Mouse (Mus musculus): ENCODE data around the gene Bax. TPM values are rescaled to one million over a fixed set of nuclear protein-coding genes. Genes with fewer than 3 reads are reported as not detected.
"Not testable (repeated sequence)": the region's sequence is repeated elsewhere in the genome, so short reads cannot be mapped to it uniquely, and the experiment has no call there.

Gene Bax
- polyA plus RNA-seq, 1 experiment from 2014 or later: 70.3 TPM

DNA sequence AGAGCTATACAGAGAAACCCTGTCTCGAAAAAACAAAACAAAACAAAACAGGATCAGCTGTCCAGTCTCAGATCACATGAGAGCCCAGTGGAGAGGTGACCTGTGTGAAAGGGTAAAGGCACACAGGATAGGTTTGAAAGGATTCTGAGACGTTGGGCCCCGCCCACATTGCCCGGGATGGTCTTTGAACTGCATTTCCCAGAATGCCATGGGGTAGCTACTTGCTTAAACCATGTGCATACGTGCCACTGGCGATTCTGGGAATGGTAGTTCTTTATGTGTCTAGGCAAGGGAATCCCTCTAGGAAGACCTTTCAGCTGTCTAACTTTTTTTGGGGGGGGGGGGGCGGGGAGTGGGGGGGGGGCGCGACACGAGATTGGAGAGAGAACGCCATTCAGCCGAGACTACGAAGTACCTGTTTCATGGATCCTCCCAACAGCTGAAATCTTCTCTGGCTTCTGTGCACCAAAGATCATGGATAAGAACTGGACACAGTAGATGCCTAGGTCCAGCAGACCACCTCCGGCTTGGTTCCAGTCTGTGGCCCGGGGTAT, 14.8 kb upstream of the Bax start, which contains the start of gene Tulp2:
Tulp2 (plus strand) TSS at position 504 of the 554 bp plus-strand sequence.
- Histone ChIP-seq H3K4me1 (replicated peaks) (peaks cover 32% of the 10 kb centered on the region), H3K27ac (replicated peaks) (no peak within 1 kb of the TSS), H3K27me3 (no peaks in the 10 kb centered on the region), H3K4me3 (replicated peaks) (no peak within 1 kb of the TSS), H3K4me2 (no peak within 1 kb of the TSS; the same call in 1 of the 2 replicates), H3K36me3 (replicated peaks) (0 out of 2 replicates have a peak, but pooled peaks cover 6% of the 10 kb centered on the region), H3K9ac (no peak within 1 kb of the TSS), H3K9me3 (replicated peaks) (no peaks in the 10 kb centered on the region)
- WGBS (ENCODE audit: insufficient replicate concordance): 36% methylated on average over 15 of the region's 15 CpGs
- peak; percentile 51; the same call in 1 of the 2 replicates for ATAC-seq (ENCODE audit: insufficient read depth)

DNA sequence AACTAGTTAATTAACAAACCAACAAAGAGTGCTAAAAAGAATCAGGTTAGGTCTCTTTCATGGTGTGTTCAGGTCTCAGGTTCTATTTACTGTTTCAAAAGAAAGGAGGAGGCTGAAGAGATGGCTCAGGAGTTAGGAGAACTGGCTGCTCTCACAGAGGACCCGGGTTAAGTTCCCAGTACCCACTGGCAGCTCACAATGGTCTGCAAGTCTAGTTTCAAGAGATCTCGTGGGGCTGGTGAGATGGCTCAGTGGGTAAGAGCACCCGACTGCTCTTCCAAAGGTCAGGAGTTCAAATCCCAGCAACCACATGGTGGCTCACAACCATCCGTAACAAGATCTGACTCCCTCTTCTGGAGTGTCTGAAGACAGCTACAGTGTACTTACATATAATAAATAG, 13.6 kb upstream of the Bax start:
- WGBS (ENCODE audit: insufficient replicate concordance): 66% methylated on average over 4 of the region's 4 CpGs
- H3K9me3 ChIP-seq (replicated peaks); H3K9ac ChIP-seq; H3K27me3 ChIP-seq; H3K4me2 ChIP-seq; H3K27ac ChIP-seq (replicated peaks); ATAC-seq (ENCODE audit: insufficient read depth); H3K4me3 ChIP-seq (replicated peaks); H3K36me3 ChIP-seq (replicated peaks): not testable (repeated sequence)
- peaks cover 36% of the 10 kb centered on the region for H3K4me1 ChIP-seq (replicated peaks)

DNA sequence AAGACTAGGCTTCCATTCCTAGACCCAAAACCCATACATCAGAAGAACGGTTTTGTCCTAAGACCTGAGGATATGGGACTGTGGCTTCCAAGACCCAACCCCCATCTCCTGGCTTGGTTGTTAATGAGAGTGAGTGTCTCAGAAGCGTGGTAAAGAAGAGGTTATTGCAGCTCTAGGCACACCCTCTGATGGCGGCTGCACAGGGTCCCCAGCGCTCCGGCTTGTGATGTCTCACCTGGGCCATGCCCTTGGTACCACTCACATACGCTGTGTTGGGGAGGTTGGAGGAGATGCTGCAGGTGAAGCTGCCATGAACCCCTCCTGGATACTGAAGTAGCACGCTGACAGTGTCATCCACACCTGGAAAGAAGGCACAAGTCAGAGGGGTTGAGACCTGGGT, 12.1 kb upstream of the Bax start:
- Histone ChIP-seq H3K4me3 (replicated peaks) (no peak overlapping the region), H3K27me3 (no peaks in the 10 kb centered on the region), H3K27ac (replicated peaks) (no peak overlapping the region), H3K36me3 (replicated peaks) (0 out of 2 replicates have a peak, but pooled peaks cover 6% of the 10 kb centered on the region), H3K9me3 (replicated peaks) (no peaks in the 10 kb centered on the region), H3K9ac (no peak overlapping the region), H3K4me2 (no peak overlapping the region), H3K4me1 (replicated peaks) (peaks cover 44% of the 10 kb centered on the region)
- WGBS (ENCODE audit: insufficient replicate concordance): 82% methylated on average over 7 of the region's 7 CpGs
- no peak for ATAC-seq (ENCODE audit: insufficient read depth)

DNA sequence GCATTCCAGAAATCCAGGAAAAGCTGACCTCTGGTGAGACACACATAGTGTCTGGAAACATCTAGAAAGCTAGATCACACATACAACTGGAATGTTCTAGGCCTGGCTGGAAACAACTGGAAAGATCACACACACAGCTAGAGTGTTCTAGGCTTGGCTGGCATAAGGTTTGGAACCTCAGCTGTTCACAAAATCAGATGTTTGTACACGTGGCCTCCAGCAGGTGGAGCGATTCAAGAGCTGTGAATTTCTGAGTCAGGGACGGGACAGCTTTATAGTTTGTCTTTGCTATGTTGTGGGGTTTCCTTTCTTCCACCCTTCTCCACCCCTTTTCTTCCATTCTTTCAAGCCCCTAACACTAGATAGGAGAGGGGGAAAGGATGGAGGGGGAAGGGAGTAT, 10.3 kb upstream of the Bax start:
- peaks cover 35% of the 10 kb centered on the region for H3K4me1 ChIP-seq (replicated peaks)
- H3K9me3 ChIP-seq (replicated peaks): no peaks in the 10 kb centered on the region
- no peak for ATAC-seq (ENCODE audit: insufficient read depth)
- no peak overlapping the region for H3K27ac ChIP-seq (replicated peaks)
- H3K36me3 ChIP-seq (replicated peaks): 0 out of 2 replicates have a peak, but pooled peaks cover 6% of the 10 kb centered on the region
- no peak overlapping the region for H3K4me2 ChIP-seq
- no peak overlapping the region for H3K9ac ChIP-seq
- H3K4me3 ChIP-seq (replicated peaks): no peak overlapping the region
- H3K27me3 ChIP-seq: no peaks in the 10 kb centered on the region
- 7% methylated on average over 3 of the region's 3 CpGs for WGBS (ENCODE audit: insufficient replicate concordance)

DNA sequence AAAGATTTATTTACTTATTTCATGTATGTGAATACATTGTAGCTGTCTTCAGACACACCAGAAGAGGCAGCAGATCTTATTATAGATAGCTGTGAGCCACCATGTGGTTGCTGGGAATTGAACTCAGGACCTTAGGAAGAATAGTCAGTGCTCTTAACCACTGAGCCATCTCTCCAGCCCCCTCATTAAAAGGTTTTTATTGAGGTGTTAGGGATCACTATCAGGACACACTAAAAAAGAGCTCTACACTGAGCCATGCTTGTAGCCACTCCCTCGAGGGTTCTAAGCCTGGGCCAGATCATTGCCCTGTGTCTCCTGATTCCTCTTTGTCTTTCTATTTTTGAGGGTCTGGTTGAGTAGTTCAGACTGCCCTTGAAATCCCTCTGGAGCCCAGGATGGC, 9.8 kb upstream of the Bax start:
- H3K27ac ChIP-seq (replicated peaks): no peak overlapping the region
- H3K36me3 ChIP-seq (replicated peaks): 0 out of 2 replicates have a peak, but pooled peaks cover 6% of the 10 kb centered on the region
- no peak overlapping the region for H3K4me2 ChIP-seq
- peaks cover 33% of the 10 kb centered on the region for H3K4me1 ChIP-seq (replicated peaks)
- H3K27me3 ChIP-seq: no peaks in the 10 kb centered on the region
- no peak overlapping the region for H3K9ac ChIP-seq
- no peak for ATAC-seq (ENCODE audit: insufficient read depth)
- no peaks in the 10 kb centered on the region for H3K9me3 ChIP-seq (replicated peaks)
- 26% methylated on average over 1 of the region's 1 CpGs for WGBS (ENCODE audit: insufficient replicate concordance)
- H3K4me3 ChIP-seq (replicated peaks): no peak overlapping the region

DNA sequence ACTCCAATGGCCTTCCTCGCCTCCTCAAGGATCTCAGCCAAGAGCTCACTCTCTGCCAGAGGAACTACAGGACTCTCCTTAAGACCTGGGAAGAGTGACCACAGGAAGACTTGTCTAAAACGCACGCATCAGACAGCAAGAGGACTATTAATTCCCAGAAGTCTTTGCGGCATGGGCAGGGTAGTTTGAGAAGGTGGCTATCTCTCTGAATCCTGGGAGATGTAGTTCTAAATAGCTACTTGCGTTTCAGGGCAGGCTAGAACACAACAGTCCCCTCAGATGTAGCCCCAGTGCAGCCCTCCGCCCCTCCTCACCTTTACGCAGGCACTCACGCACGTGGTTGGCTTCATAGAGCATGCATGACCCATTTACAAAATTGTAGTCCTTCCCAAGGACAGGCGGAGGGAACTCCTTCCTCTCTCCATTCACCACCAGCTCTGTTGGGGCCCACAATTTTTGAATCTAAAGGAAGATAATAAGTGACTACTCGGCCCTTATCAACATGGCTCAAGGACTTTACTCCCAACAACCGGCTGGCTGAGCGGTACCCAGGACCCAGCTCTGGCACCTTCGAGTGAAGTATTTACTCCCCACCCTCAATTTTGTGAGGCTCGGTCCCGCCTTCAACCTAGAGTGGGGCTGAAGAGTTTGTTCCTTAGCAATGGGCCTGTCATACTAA, 8.7 kb upstream of the Bax start:
- Histone ChIP-seq H3K9ac (peak overlapping the region; percentile 39; the same call in 1 of the 2 replicates), H3K36me3 (replicated peaks) (0 out of 2 replicates have a peak, but pooled peaks cover 6% of the 10 kb centered on the region), H3K9me3 (replicated peaks) (no peaks in the 10 kb centered on the region), H3K4me3 (replicated peaks) (peak overlapping the region; percentile 34), H3K4me2 (peak overlapping the region; percentile 62), H3K27me3 (no peaks in the 10 kb centered on the region), H3K4me1 (replicated peaks) (peaks cover 42% of the 10 kb centered on the region), H3K27ac (replicated peaks) (peak overlapping the region; percentile 69)
- WGBS (ENCODE audit: insufficient replicate concordance): 42% methylated on average over 16 of the region's 16 CpGs
- ATAC-seq (ENCODE audit: insufficient read depth): peak; percentile 59

DNA sequence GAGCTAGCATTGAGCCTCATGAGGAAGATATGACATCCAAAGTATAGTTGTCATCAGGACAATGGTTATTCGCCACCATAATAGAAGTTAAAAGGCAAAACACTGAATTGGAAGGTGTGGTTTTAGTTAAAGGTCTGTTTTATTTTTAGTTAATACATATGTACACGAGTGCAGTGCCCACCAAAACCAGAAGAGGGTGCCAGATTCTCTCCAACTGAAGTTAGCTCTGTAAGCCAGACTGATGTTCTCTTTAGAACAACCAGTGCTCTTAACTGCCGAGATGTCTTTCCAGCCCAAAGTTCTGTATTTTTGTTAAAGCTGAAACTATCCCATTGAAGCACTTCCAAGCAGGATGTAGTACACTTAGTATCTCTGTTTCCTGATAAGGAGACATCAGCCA, 4.2 kb upstream of the Bax start:
- Histone ChIP-seq H3K4me2 (no peak overlapping the region), H3K27me3 (no peaks in the 10 kb centered on the region), H3K27ac (replicated peaks) (0 out of 2 replicates have a peak overlapping the region, but pooled peaks have one; percentile 4), H3K4me3 (replicated peaks) (no peak overlapping the region), H3K36me3 (replicated peaks) (no peaks in the 10 kb centered on the region), H3K4me1 (replicated peaks) (peaks cover 43% of the 10 kb centered on the region), H3K9ac (no peak overlapping the region), H3K9me3 (replicated peaks) (no peaks in the 10 kb centered on the region)
- no peak for ATAC-seq (ENCODE audit: insufficient read depth)
- WGBS (ENCODE audit: insufficient replicate concordance): 7% methylated on average over 3 of the region's 3 CpGs

DNA sequence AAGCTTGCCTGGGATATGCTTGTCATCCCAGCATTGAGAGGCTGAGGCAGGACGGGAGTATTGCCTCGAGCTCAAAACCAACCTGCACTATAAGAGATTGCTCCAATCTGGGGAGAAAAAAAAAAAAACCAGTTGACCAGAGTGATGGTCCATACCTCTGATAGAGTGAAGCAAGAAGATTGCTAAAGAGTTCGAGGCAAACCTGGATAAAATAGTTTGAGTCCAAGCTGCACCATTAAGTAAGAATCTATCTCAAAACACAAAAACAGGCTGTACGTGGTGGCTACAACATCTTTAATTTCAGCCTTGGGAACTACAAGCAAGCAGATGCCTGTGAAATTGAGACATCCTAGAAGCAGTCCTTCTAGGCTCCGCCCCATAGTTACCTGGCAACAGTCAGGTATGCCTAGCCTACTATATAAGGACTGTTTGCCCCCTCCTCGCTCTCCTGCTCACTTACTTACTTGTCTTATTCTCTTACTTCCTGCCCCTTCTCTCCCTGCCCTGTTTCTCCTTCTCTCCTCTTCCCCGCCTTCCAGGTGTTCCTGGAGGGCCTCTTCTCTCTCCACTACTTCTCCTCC, 482 bp upstream of the Bax start:
- peak overlapping the region; percentile 99 for H3K4me2 ChIP-seq
- WGBS (ENCODE audit: insufficient replicate concordance): 43% methylated on average over 7 of the region's 7 CpGs
- no peak overlapping the region for H3K27ac ChIP-seq (replicated peaks)
- peak overlapping the region; percentile 47 for H3K9ac ChIP-seq
- no peaks in the 10 kb centered on the region for H3K27me3 ChIP-seq
- ATAC-seq (ENCODE audit: insufficient read depth): 0 out of 2 replicates have a peak, but pooled peaks have one; percentile 3
- peak overlapping the region; percentile 86 for H3K4me3 ChIP-seq (replicated peaks)
- no peaks in the 10 kb centered on the region for H3K9me3 ChIP-seq (replicated peaks)
- H3K4me1 ChIP-seq (replicated peaks): peaks cover 52% of the 10 kb centered on the region
- H3K36me3 ChIP-seq (replicated peaks): peaks cover 34% of the 10 kb centered on the region

DNA sequence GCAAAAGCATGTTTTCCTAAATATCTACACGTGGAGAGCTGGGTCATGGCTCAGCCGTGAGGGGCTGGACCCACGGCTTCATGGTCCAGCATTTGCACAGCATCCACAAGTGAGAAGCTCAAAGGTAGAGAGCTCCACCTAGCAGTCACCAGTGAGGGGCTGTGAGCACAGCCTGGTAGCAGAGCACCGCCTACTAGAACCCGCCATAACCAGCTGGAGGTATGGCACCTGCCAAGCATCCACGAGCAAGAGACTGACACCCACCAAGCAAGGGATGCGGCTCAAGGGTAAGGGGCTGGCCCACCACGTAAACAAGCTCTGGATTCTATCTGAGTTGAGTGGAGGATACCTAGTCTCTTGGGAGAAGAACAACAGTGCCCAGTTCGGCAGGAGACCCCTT, 1.1 kb downstream of the Bax start:
- no peaks in the 10 kb centered on the region for H3K27me3 ChIP-seq
- H3K4me3 ChIP-seq (replicated peaks): peak overlapping the region; percentile 86
- peak overlapping the region; percentile 92; the same call in 1 of the 2 replicates for H3K9ac ChIP-seq
- peak overlapping the region; percentile 82; the same call in 1 of the 2 replicates for H3K27ac ChIP-seq (replicated peaks)
- ATAC-seq (ENCODE audit: insufficient read depth): no peak
- 72% methylated on average over 9 of the region's 9 CpGs for WGBS (ENCODE audit: insufficient replicate concordance)
- peaks cover 56% of the 10 kb centered on the region for H3K4me1 ChIP-seq (replicated peaks)
- H3K9me3 ChIP-seq (replicated peaks): no peaks in the 10 kb centered on the region
- H3K36me3 ChIP-seq (replicated peaks): peaks cover 42% of the 10 kb centered on the region
- H3K4me2 ChIP-seq: peak overlapping the region; percentile 99

DNA sequence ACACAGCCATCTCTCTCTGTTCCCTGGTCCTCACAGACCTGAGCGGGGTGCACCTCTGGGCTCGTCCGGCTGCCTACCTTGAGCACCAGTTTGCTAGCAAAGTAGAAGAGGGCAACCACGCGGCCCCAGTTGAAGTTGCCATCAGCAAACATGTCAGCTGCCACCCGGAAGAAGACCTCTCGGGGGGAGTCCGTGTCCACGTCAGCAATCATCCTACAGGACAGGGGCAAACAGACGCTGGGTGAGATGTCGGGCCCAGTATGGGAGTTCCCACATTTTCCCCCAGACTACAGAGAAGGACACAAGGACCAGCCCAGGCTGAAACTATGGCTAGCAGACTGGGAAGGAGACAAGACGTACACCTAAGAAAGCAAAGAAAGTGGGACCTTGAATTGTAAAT, 1.6 kb downstream of the Bax start:
- H3K27ac ChIP-seq (replicated peaks): 0 out of 2 replicates have a peak overlapping the region, but pooled peaks have one; percentile 9
- no peaks in the 10 kb centered on the region for H3K27me3 ChIP-seq
- WGBS (ENCODE audit: insufficient replicate concordance): 85% methylated on average over 12 of the region's 12 CpGs
- peaks cover 58% of the 10 kb centered on the region for H3K4me1 ChIP-seq (replicated peaks)
- peak overlapping the region; percentile 86; the same call in 1 of the 2 replicates for H3K4me3 ChIP-seq (replicated peaks)
- H3K4me2 ChIP-seq: peak overlapping the region; percentile 99
- ATAC-seq (ENCODE audit: insufficient read depth): no peak
- no peak overlapping the region for H3K9ac ChIP-seq
- H3K9me3 ChIP-seq (replicated peaks): no peaks in the 10 kb centered on the region
- peaks cover 42% of the 10 kb centered on the region for H3K36me3 ChIP-seq (replicated peaks)

All from liver, embryonic 15.5 days (tissue).